ENCODE assay signal across 18 mouse cellular contexts in the genomic region with DNA sequence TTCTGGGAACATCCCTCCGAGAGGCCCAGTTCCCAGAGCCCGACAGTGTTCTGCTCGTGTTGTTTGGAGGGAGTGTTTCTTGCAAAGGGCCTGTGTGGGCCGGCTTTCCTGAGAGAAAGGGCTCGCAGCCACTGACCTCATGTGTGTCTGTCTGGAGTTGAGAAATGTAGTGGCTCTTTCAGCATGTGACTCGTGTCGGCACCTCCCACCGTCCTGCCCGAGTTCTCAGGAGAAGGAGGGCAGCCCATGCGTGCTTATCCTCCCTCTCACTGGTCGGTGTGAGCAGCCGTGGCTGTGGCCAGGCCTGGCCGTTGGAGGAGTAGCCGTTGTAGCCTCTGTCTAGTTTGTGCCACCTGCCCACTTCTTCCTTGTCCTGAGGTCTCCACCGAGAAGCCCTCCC. TPM values are rescaled to one million over a fixed set of nuclear protein-coding genes. Genes with fewer than 3 reads are reported as not detected.
A peak's percentile ranks its signal among the peaks of the same experiment; 100 is the strongest.
DNase-seq lines count a peak whose midpoint lies in the region; ATAC-seq lines count a peak whose summit lies in the region.
"Had no signal": no experiment of that assay in that cellular context is flagged by ENCODE, and none has a peak within 500 bp of the region (broad histone marks: within the 10 kb centered on the region; RNA-seq: fewer than 3 reads in every experiment).

No protein-coding gene starts in this region.

- H3K27ac ChIP-seq in forebrain, embryonic 13.5 days, result no peak overlapping the region
- H3K27ac ChIP-seq: embryonic facial prominence, embryonic 15.5 days; hindbrain, embryonic 13.5 days; liver, embryonic 12.5 days; midbrain, embryonic 13.5 days had no signal

- WGBS in forebrain, embryonic 13.5 days, result 82% methylated on average over 15 of the region's 15 CpGs

- intact Hi-C loops in heart, postnatal 10 days (cut with DNase I), result no loop called here

- no peaks in the 10 kb centered on the region for H3K27me3 ChIP-seq in forebrain, embryonic 13.5 days
- H3K27me3 ChIP-seq: embryonic facial prominence, embryonic 15.5 days; hindbrain, embryonic 13.5 days; midbrain, embryonic 13.5 days had no signal

- no peak for ATAC-seq in forebrain, embryonic 13.5 days
- ATAC-seq: liver, embryonic 12.5 days; midbrain, embryonic 13.5 days had no signal

- peaks cover 69% of the 10 kb centered on the region for H3K36me3 ChIP-seq in forebrain, embryonic 13.5 days (ENCODE audit: poor library complexity, severe bottlenecking)
- H3K36me3 ChIP-seq: liver, embryonic 12.5 days had no signal

- no peak overlapping the region for H3K9ac ChIP-seq in forebrain, embryonic 13.5 days
- H3K9ac ChIP-seq: embryonic facial prominence, embryonic 15.5 days; hindbrain, embryonic 13.5 days; liver, embryonic 12.5 days; midbrain, embryonic 13.5 days had no signal

- no peak overlapping the region for H3K4me2 ChIP-seq in forebrain, embryonic 13.5 days
- H3K4me2 ChIP-seq: embryonic facial prominence, embryonic 15.5 days; hindbrain, embryonic 13.5 days; liver, embryonic 12.5 days; midbrain, embryonic 13.5 days had no signal

- H3K4me1 ChIP-seq in forebrain, embryonic 13.5 days, result no peaks in the 10 kb centered on the region
- H3K4me1 ChIP-seq: embryonic facial prominence, embryonic 15.5 days; hindbrain, embryonic 13.5 days; liver, embryonic 12.5 days; midbrain, embryonic 13.5 days had no signal

- peak; percentile 11 for DNase-seq in gastrocnemius, adult 18-20 months (ENCODE audit: low spot score)
- DNase-seq in gastrocnemius, postnatal 4 days (ENCODE audit: low spot score in 2 of 2), result no peak
- DNase-seq in kidney, postnatal 4 days, result peak; percentile 52 to 72
- DNase-seq in kidney, adult 8-10 months, result no peak
- DNase-seq in ovary, postnatal 14 days (ENCODE audit: low spot score), result peak; percentile 4
- DNase-seq in ovary, adult 18-20 months (ENCODE audit: low spot score), result no peak
- DNase-seq in heart, postnatal 10 days, result peak; percentile 31 to 37
- DNase-seq: adrenal gland, adult 8-10 months; cerebellum, adult 11 months; cerebellum, postnatal 14 days; embryo, embryonic 11 days; gastrocnemius, postnatal 36 days had no signal

- H3K4me3 ChIP-seq in forebrain, embryonic 13.5 days, result no peak overlapping the region
- H3K4me3 ChIP-seq: embryonic facial prominence, embryonic 15.5 days; hindbrain, embryonic 13.5 days; liver, embryonic 12.5 days; midbrain, embryonic 13.5 days; myocyte had no signal

- no peaks in the 10 kb centered on the region for H3K9me3 ChIP-seq in forebrain, embryonic 13.5 days (replicated peaks)
- H3K9me3 ChIP-seq: embryonic facial prominence, embryonic 15.5 days; hindbrain, embryonic 13.5 days; liver, embryonic 12.5 days; midbrain, embryonic 13.5 days had no signal

RNA-seq across cellular contexts. Expression of gene Mcf2l, which starts 17.6 kb away (rescaled TPM):
- 10 to 100 TPM; 21.3 to 32.8 TPM for total RNA-seq in gastrocnemius, adult 18-20 months (2021)
- total RNA-seq in gastrocnemius, postnatal 4 days (2021), result 10 to 100 TPM; 36.0 to 42.4 TPM
- total RNA-seq in heart, postnatal 10 days (2021), result 10 to 100 TPM; 56.4 to 88.8 TPM
- 80.3 and 99.0 TPM in 2 replicates for polyA plus RNA-seq in forebrain, embryonic 13.5 days (2015; fragmentation: Nextera tagmentation; extraction: Ambion mirVana)

Comparison
In these comparisons a context has a peak if more than half of its experiments do, and no peak if none do; other contexts are left out.
1. DNase-seq: peak in gastrocnemius, adult 18-20 months (single experiment), kidney, postnatal 4 days (2 of 2), ovary, postnatal 14 days (single experiment) and heart, postnatal 10 days (2 of 2); none in gastrocnemius, postnatal 4 days (0 of 2), kidney, adult 8-10 months (0 of 2) and ovary, adult 18-20 months (single experiment).